Mouse (Mus musculus) erythroblast, adult 5-6 weeks (primary cell): ENCODE measurements around the gene Slc13a2. TPM values are rescaled to one million over a fixed set of nuclear protein-coding genes. Genes with fewer than 3 reads are reported as not detected.

Source experiments
- ATAC-seq: replicated peaks from 2 replicates; pipeline ENCODE4 v1.8.0; 2016; ENCODE audit warnings: moderate number of reproducible peaks, mild to moderate bottlenecking, moderate TSS enrichment, inconsistent platforms; ENCODE audit not compliant: poor library complexity, low FRiP score, severe bottlenecking
- total RNA-seq, 2 experiments: library from RNA; stranded (forward) in 1 of 2; stranded (reverse) in 1 of 2; fragments of 150-400 nt in 1 of 2; fragments of 200-764, 138-1000 nt in 1 of 2; gene quantifications; 2 replicates each; pipeline versions ENCODE4 v1.2.3 to v1.2.4; 2015 to 2017; ENCODE audit warnings: low replicate concordance in 2 of 2

The Slc13a2 gene
- total RNA-seq, 2 experiments from 2014 or later: not detected

DNA sequence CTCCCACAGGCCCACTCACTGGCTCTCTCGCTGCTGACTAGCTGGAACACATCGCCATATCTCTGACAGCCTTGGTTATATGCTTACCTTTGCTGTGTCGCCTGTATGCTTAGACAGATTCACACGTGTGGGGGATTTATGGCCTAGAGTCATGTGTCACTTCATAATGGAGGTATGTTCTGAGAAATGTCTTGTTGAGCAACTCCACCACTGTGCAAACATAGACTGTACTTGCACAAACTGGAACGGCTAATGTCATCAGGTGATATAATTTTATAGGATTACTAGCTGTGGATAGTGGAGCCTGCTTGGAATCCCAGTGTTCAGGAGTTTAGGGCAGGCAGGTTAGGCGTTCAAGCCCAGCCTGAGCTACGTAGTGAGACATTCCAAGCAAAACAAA lies 15.2 kb upstream of the Slc13a2 start:
- ATAC-seq: no peak

GRCm38 (mm10) chr11:78435776-78436349 lies 13.8 kb upstream of the Slc13a2 start:
- ATAC-seq: 0 out of 2 replicates have a peak, but pooled peaks have one; percentile 59

GRCm38 (mm10) chr11:78434052-78434451 lies 12.0 kb upstream of the Slc13a2 start:
- no peak for ATAC-seq

GRCm38 (mm10) chr11:78431176-78431575 lies 9.2 kb upstream of the Slc13a2 start:
- ATAC-seq: no peak

DNA sequence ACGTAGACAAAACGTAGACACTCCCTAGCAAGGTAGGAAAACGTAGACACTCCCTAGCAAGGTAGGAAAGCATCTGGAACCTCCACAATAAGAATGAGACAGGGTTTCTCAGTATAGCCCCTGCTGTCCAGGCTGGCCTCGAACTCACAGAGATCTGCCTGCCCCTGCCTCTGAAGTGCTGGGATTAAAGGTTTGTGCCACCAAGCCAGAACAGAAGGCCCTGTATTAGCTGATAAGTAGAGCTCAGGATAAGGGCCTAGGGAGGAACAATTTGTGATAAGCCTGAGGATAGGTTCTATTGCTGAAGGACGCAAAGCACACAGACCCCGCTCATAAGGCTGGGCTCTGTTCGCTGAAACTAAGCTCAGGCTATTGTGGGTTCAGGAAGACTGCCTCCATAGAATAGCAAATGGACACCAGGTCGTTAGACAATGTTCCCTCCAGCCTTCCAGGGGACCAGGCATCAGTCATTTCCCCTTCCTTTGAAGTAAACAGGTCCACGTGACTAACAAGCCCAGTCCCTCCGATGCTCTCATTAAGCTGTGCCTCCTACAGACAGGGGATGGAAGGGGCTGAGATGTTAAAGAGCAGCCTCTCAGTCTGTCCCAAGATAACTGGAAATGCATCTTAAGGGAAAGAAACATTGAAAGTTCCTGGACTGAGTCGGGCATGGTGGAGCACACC lies 8.3 kb upstream of the Slc13a2 start:
- no peak for ATAC-seq

- no peak for ATAC-seq
These were observed 6.3 kb upstream of the Slc13a2 start for GRCm38 (mm10) chr11:78428309-78428708.

GRCm38 (mm10) chr11:78427655-78428054 lies 5.6 kb upstream of the Slc13a2 start:
- no peak for ATAC-seq

DNA sequence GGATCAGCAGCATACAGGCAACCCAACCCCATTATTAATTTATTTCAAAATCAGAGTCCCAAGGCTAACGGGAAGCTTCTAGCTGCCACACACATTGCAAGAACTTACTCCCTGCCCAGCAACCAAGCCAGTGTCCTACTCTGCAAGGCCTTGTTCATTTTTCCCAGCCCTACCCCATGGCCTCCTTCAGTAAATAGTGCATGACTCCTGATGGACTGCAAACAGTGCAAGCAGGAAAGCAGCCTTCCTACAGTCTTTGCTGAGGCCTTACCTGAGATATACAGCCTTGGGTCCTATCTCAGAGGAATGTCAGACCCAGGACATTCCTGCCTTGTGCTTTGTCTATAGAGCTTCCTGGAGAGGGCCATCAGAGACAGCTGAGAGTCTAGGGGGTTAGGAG lies 3.6 kb upstream of the Slc13a2 start:
- ATAC-seq: 0 out of 2 replicates have a peak, but pooled peaks have one; percentile 34

- no peak for ATAC-seq
These were observed 2.3 kb upstream of the Slc13a2 start for GRCm38 (mm10) chr11:78424352-78424751.

DNA sequence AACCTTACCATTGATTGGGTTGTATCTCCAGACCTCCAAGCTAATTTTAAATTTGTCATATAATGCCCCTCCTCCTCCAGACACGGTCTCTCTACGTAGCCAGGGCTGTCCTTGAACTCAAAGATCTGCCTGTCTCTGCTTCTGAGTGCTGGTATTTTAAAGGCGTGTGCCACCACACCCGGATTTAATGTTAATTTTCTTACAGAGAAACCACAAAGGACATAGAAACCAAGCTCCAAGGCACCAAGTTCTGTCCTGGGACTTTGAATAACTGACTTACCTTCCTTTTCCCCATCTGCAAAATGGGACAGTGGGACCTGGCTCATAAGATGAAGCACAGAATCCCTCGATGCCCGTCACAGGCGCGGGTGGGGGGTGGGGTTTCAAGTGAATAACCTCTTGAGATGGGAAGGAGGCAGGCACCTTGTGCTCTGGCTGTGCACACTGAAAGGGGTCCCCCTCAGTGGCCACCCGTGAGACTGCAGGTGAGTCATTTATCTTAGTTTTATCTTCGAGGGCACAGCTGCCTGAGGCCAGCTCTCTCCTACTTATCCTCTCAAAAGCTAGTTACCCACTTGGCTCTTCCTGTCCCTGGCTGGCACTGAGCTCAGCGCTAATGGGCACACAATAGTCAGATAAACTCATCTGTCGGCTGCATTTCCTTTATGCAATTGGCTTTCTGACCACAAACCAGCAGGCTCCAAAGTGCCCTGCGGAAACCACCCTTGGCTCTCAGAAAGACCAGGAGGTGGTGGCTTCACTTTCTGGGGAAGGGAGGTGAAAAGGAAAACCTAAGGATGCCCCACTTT lies 612 bp downstream of the Slc13a2 start:
- no peak for ATAC-seq

DNA sequence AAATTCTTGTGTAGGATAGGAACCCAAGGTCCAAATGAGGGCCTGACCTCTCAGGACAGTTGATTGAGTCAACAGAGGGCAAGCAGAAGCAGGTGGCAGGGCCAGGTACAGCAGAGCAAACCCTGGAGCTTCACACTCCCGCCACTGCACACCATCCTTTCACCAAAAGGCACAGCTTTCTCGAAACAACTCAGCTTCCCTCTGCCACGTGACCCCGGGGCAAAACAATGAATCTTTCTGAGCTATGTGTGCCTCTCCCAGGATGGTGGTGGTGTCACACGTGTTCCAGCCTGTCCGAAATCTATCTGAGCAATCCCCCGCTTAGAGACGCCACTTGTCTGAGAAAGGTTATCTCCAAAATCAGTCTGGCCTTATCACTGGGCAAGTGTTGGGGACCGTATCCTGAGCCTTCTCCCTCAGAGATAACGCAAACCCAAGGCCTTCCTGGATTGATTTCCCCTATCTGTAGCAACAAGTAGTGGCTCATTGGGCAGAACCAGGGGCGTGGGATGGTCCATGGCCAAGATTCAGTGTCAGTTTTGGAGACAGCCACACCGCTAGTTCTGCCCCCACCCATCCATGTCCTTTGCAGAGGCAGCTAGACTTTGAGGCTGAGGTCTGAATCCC lies 1.6 kb downstream of the Slc13a2 start:
- ATAC-seq: no peak

DNA sequence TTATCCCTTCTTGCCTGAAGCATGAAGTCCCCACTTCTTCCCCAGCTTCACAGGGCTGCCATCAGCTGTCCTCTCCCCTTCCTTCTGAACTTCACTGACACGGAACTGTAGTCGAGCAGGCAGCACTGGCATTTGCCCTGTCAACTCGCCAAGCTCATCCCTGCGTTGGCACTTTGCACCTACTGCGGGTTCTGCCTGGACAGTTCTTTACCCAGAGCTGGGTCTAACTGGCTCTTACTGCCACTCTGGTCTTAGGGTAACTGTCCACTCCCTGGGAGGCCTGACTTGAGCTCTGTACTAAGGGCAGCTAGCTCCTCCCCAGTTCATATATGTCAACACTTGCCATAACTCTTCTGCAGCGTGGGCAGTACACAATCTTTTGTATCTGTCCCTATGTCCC lies 5.2 kb downstream of the Slc13a2 start:
- ATAC-seq: no peak

GRCm38 (mm10) chr11:78412861-78413260 lies 9.2 kb downstream of the Slc13a2 start:
- no peak for ATAC-seq

GRCm38 (mm10) chr11:78412324-78412850 lies 9.6 kb downstream of the Slc13a2 start:
- no peak for ATAC-seq

GRCm38 (mm10) chr11:78411606-78412323 lies 10.3 kb downstream of the Slc13a2 start:
- no peak for ATAC-seq

GRCm38 (mm10) chr11:78408256-78409240 lies 13.5 kb downstream of the Slc13a2 start:
- ATAC-seq: no peak

- no peak for ATAC-seq
These were observed 20.0 kb downstream of the Slc13a2 start for GRCm38 (mm10) chr11:78402062-78402461.

DNA sequence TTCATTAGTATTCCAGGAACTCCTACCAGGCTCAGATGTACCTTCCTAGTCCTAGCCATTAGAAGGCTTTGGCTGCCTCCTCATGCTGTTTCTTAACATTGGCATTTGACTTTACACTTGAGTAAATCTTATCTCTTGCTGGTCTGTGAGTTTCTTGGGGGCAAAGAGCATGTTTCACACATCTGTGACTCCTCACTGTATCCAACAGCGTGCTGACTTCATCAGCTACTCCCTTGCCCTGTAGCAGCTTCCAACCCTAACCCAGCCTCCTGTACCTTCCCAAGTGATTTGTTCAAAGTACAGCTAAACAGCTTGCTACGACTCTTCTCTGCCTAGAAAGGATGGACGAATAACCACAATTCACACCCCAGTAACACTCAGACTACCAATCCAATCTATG lies 20.5 kb downstream of the Slc13a2 start:
- no peak for ATAC-seq
